Mouse (Mus musculus) small intestine, adult 2 months (tissue): ENCODE measurements around the gene Mrvi1. TPM values are rescaled to one million over a fixed set of nuclear protein-coding genes. Genes with fewer than 3 reads are reported as not detected.

Source experiments
- H3K27ac ChIP-seq: fragments of 200-500 bp; 2 replicates; pipeline ENCODE4 v1.5.1; 2012; ENCODE audit warnings: low read depth, low read length, control low read depth, inconsistent platforms; ENCODE audit not compliant: insufficient read depth
- H3K27me3 ChIP-seq: fragments of 200-500 bp; 2 replicates; pipeline ENCODE4 v1.6.1; 2012; ENCODE audit warnings: mild to moderate bottlenecking, moderate library complexity, low read length, inconsistent platforms; ENCODE audit not compliant: control insufficient read depth, insufficient read depth
- H3K36me3 ChIP-seq: fragments of 200-500 bp; 2 replicates; pipeline ENCODE4 v1.6.1; 2012; ENCODE audit warnings: mild to moderate bottlenecking, low read length, control low read depth, inconsistent platforms; ENCODE audit not compliant: control insufficient read depth, insufficient read depth
- H3K4me1 ChIP-seq: fragments of 200-500 bp; 2 replicates; pipeline ENCODE4 v1.6.1; 2012; ENCODE audit warnings: low read length, inconsistent platforms, mixed read lengths; ENCODE audit not compliant: control insufficient read depth, insufficient read depth, insufficient read length
- H3K4me3 ChIP-seq: fragments of 200-500 bp; 2 replicates; pipeline ENCODE4 v1.5.1; 2012; ENCODE audit warnings: low read depth, mild to moderate bottlenecking, control low read depth, inconsistent platforms, low read length, moderate library complexity
- CTCF ChIP-seq: fragments of 200-500 bp; IDR thresholded peaks from 2 replicates; pipeline ENCODE4 v1.5.1; 2012; ENCODE audit warnings: low read depth, mild to moderate bottlenecking, control low read depth, inconsistent platforms, low read length, moderate library complexity, mixed read lengths; ENCODE audit not compliant: insufficient replicate concordance, insufficient read length; ENCODE audit errors: extremely low read depth
- POLR2A ChIP-seq: fragments of 200-500 bp; IDR thresholded peaks from 2 replicates; pipeline ENCODE4 v1.6.1; 2012; ENCODE audit warnings: low read depth, mild to moderate bottlenecking, control low read depth, inconsistent platforms, low read length, moderate library complexity
- WGBS: fragments of 180-500 bp; shearing (Covaris S2); methylation state at CpG from one replicate; pipeline ENCODE4 v1.1.7; 2018; 5-methylcytosine and 5-hydroxymethylcytosine counted together
- polyA plus RNA-seq: library from polyadenylated mRNA; depleted of rRNA; stranded (reverse); fragments of >200 nt; gene quantifications from 2 replicates; pipeline ENCODE4 v1.2.3, GENCODE M21; 2012

Gene Mrvi1
- polyA plus RNA-seq, 1 experiment = 14.8 TPM

DNA sequence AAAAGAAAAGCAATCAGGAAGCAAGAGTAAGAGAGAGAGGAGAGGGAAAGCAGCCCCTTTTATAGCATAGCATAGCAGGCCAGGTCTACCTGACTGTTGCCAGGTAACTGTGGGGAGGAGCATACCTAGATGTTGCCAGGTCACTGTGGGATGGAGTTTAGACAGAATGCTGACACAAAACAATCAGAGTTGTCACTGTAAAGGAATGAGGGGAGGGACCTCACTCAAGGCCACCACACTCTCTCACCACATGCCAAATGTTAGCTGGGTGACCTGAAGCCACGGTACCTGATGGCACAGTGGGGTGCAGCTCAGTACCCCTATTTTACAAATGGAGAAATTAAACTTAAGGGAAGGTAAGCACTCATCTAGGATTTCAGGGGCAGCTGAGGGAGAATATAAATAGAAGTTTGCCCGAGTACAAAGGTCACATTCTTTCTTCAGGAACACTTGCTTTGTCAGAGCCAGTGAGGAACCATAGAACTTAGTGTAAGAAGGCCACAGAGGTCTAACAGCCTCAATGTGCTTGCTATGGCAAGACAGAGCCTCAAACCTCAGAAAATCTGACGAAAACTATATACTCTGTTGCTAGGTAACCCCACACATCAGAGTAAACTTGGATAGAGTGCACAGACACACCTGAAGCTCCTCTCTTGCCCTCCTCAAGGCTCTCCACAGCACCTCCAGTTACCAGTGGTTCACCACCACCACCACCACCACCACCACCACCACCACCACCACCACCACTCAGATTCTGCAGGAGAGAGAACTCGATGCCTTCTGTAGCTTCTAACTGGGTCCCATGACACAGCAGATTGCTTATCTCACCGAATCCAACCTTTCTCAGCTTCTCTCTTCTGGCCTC is 8.3 kb upstream of the Mrvi1 start:
- H3K4me3 ChIP-seq = no peak overlapping the region
- 25% methylated on average over 5 of the region's 5 CpGs for WGBS
- no peaks in the 10 kb centered on the region for H3K36me3 ChIP-seq
- peaks cover 6% of the 10 kb centered on the region; the same call in 1 of the 2 replicates for H3K4me1 ChIP-seq
- no peak for TF ChIP-seq POLR2A
- TF ChIP-seq CTCF = no peak
- no peak overlapping the region for H3K27ac ChIP-seq
- H3K27me3 ChIP-seq = no peaks in the 10 kb centered on the region

DNA sequence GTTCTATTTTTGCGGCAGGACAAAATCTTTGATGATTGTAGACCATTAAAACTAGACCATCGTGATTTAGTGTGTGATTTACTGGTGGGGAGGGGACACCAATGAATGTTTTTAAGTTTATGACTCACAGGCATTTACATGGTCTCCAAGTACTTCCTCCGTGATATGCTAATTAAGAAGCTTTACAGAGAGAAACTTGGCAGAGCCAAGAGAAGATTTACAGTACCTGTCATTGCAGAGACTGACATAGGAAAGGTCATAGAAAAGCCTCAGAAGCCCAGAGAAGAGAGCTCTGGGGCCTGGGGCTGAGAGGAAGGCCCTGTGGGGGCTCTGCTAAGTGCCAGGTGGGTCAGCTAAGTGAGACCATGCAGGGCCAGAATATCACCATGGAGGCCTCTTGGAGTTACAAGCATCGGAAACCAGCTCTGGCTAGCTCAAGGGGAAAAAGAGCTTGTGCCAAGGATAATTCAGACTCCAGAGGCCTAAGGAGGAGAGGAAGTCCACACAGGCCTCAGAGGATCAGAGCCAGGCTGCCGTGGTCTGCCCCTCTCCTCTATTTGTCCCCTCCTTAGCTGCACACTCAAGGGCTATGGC is 7.1 kb upstream of the Mrvi1 start:
- 33% methylated on average over 5 of the region's 5 CpGs for WGBS
- no peak overlapping the region for H3K27ac ChIP-seq
- TF ChIP-seq CTCF = no peak
- no peak for TF ChIP-seq POLR2A
- peaks cover 6% of the 10 kb centered on the region; the same call in 1 of the 2 replicates for H3K4me1 ChIP-seq
- no peaks in the 10 kb centered on the region for H3K27me3 ChIP-seq
- no peak overlapping the region for H3K4me3 ChIP-seq
- no peaks in the 10 kb centered on the region for H3K36me3 ChIP-seq

DNA sequence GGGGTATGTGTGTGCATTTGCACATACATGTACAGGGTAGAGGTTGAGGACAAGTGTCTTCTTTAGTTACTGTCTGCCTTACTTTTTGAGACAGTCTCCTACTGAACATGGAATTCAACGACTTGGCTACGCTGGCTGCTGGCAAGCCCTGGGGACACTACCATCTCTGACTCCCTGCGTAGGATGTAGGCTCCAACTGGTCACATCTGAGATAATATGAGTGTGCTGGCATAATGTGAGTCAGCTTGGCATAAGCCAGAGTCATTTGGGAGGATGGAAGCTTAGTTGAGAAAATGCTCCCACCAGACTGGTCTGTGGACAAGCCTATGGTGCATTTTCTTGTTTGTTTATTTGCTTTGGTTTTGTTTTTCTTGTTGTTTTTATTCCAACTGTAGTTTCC is 5.8 kb upstream of the Mrvi1 start:
- TF ChIP-seq CTCF (no peak), POLR2A (no peak)
- Histone ChIP-seq H3K4me1 (peaks cover 6% of the 10 kb centered on the region; the same call in 1 of the 2 replicates), H3K4me3 (no peak overlapping the region), H3K27me3 (no peaks in the 10 kb centered on the region), H3K36me3 (no peaks in the 10 kb centered on the region), H3K27ac (no peak overlapping the region)
- 94% methylated on average over 3 of the region's 3 CpGs for WGBS

DNA sequence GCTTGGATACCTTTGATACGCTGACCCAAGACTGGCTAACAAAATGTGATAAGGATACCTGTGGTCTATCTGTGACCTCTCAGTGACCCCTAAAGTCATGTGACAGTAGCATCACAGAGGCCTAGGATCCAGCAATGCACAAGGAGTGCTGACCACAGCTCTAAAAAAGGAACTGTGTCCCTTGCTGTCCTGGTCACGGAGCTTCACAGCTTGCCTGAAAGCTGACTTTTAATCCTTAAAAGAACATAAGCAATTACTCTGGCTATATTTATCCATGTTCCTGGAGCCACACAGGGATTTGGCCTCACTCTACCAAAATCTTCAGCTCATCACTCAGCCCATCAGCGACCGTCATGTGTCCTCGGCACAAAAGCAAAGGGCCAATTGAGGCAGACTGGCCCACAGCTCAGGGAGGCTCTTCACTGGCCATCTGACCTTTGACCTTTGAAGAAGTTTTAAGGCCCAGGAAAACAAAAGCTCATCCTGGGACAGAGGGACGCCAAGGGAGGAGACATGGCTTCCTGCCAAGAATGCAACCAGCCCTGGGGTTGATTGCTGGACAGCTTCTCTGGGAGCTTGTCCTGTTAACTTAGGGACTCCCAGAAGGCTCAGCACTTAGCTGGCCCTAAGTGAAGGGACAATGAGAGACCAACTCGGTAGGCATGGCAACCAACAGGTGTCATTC is 3.5 kb upstream of the Mrvi1 start:
- WGBS = 71% methylated on average over 7 of the region's 7 CpGs
- no peaks in the 10 kb centered on the region for H3K27me3 ChIP-seq
- peaks cover 5% of the 10 kb centered on the region; the same call in 1 of the 2 replicates for H3K4me1 ChIP-seq
- H3K27ac ChIP-seq = no peak overlapping the region
- 0 out of 2 replicates have a peak, but pooled peaks have one; percentile 15 for TF ChIP-seq POLR2A
- TF ChIP-seq CTCF = no peak
- no peak overlapping the region for H3K4me3 ChIP-seq
- no peaks in the 10 kb centered on the region for H3K36me3 ChIP-seq

DNA sequence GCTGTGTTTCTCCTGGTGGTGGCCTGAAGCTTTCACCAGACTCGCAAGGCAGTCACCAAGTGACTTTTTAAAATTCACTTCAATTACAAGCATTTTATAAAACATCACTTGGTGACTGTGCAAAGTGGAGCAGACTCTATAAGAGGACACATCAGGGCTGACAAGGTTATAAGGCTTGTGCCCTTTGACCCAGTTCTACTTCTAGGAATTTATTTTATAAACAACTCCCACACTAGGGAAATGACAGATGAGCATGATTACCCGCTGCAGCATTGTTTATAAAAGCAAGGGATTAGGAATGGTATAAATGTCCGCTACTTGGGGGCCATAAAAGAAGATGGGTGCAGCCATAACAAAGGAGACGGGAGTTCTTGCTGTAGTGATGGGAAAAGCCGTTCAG is 1.4 kb upstream of the Mrvi1 start:
- no peak for TF ChIP-seq POLR2A
- no peak for TF ChIP-seq CTCF
- Histone ChIP-seq H3K27me3 (no peaks in the 10 kb centered on the region), H3K36me3 (no peaks in the 10 kb centered on the region), H3K4me3 (no peak overlapping the region), H3K4me1 (peaks cover 5% of the 10 kb centered on the region; the same call in 1 of the 2 replicates), H3K27ac (peak overlapping the region; percentile 25; the same call in 1 of the 2 replicates)
- WGBS = 60% methylated on average over 5 of the region's 5 CpGs

DNA sequence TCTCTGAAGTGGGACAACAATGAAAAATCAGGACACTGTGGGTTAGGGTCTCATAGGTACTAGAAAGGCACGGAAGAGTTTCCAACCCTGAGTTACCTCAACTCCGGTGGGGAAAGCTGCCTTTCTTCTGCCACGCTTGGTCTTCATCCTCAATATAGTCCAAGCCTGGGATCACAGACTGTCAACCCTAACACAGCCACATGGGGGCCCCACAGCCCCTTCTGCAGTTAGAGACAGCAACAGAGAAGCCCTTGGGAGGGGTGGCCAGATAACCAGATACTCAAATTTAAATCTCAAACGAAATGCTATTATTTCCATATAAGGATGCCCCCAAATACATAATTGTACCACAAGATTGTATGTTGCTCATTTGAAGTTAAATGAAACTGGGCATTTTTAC is 503 bp upstream of the Mrvi1 start:
- Histone ChIP-seq H3K4me3 (peak overlapping the region; percentile 39; the same call in 1 of the 2 replicates), H3K27ac (peak overlapping the region; percentile 82), H3K27me3 (no peaks in the 10 kb centered on the region), H3K4me1 (peaks cover 5% of the 10 kb centered on the region; the same call in 1 of the 2 replicates), H3K36me3 (no peaks in the 10 kb centered on the region)
- TF ChIP-seq CTCF (peak; percentile 70; the same call in 1 of the 2 replicates), POLR2A (no peak)
- WGBS = 38% methylated on average over 4 of the region's 4 CpGs

DNA sequence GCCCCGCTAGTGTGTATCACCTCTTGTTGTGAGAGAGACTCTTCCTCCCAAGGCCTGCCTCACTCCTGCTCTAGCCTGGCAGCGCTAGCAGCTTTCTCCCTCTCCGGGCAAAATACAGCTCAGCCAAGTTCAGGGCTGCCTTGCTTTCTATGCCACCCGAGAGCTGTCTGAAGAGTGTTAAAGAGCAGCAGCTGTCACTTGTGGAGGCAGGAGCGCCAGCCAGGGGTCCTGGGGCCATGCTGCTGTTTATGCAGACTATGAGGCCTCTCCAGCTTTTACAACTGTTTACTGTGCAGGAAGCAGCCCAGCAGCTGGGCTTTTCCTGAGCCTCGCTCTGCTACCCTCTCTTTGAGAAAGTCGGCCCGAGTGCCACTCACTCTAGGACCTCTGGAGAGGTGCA is 1.2 kb downstream of the Mrvi1 start:
- H3K36me3 ChIP-seq = no peaks in the 10 kb centered on the region
- WGBS = 50% methylated on average over 8 of the region's 8 CpGs
- H3K4me3 ChIP-seq = peak overlapping the region; percentile 39
- TF ChIP-seq CTCF (no peak), POLR2A (no peak)
- no peaks in the 10 kb centered on the region for H3K27me3 ChIP-seq
- H3K4me1 ChIP-seq = peaks cover 12% of the 10 kb centered on the region; the same call in 1 of the 2 replicates
- peak overlapping the region; percentile 82 for H3K27ac ChIP-seq
